Mouse (Mus musculus): ENCODE measurements at regions not wholly inside any gene's neighbourhood (a gene's known extent, or its start where the extent isn't known, plus 50 kb on each side); places are given as distances from the start of the nearest gene placed in this dataset.

DNA sequence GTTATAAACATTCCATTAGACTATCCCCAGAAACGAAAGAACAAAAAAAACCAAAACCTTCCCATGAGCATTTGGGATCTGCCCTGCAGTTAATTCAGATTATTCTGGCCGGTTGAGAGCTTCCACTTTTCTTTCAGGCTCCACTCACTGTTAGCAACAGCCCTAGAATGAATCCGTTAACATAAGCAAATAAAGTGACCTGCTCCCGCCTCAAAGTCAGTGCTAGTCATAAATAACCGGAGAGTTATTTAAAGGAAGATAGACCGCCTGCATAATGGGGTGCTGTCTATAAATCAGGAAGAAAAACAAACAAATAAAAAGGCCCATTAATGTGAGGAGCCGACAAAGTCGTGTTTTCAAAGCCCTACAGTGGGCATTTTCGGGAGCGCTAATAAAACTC, 103.3 kb downstream of the Tbx4 start:
- Histone ChIP-seq H3K27ac (ENCODE audit: low read length) (no peak overlapping the region), H3K4me3 (ENCODE audit: low read depth, low read length) (peak overlapping the region; percentile 17), H3K27me3 (ENCODE audit: control insufficient read depth, insufficient read depth, low read length) (no peaks in the 10 kb centered on the region), H3K9ac (replicated peaks; ENCODE audit: low read depth, low read length) (no peak overlapping the region), H3K36me3 (ENCODE audit: control insufficient read depth, insufficient read depth, low read length) (no peaks in the 10 kb centered on the region), H3K4me1 (ENCODE audit: control insufficient read depth, insufficient read depth, low read length) (peaks cover 3% of the 10 kb centered on the region), H3K9me3 (ENCODE audit: control insufficient read depth, low read depth, low read length) (no peaks in the 10 kb centered on the region), H3K4me2 (replicated peaks; ENCODE audit: low read depth, low read length) (peak overlapping the region; percentile 34)
- 4% methylated on average over 10 of the region's 10 CpGs for WGBS
- no peak for ATAC-seq (ENCODE audit: insufficient number of reproducible peaks, insufficient read depth, low FRiP score, low read depth)

DNA sequence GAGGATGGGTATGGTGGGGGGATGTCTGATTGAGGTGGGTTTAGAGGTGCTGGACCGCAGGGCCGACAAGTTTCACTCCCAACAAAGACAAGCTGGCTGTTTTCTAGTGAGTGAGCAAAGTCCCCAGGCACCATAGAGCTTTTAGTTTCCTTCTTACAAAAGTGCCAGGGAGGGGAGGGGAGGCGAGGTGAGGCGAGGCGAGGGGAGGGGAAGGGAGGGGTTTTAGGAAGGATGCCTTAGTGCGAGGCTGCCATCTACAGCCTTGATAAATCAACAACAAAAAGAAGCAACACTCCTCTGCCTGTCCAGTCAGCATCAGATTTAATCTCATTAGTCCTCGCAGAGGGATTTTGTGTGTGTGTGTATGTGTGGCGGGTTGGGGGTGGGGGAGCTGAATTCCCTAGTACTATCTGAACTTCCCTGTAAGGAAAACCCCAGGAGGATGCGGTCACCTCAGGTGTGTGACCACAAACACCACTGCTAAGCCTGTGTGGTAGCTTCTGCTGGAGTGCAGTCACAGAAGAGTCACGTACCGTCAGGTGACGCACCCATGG, 103.8 kb downstream of the Tbx4 start:
- Histone ChIP-seq H3K4me3 (ENCODE audit: low read depth, low read length) (peak overlapping the region; percentile 17), H3K9me3 (ENCODE audit: control insufficient read depth, low read depth, low read length) (no peaks in the 10 kb centered on the region), H3K36me3 (ENCODE audit: control insufficient read depth, insufficient read depth, low read length) (no peaks in the 10 kb centered on the region), H3K9ac (replicated peaks; ENCODE audit: low read depth, low read length) (no peak overlapping the region), H3K27ac (ENCODE audit: low read length) (no peak overlapping the region), H3K27me3 (ENCODE audit: control insufficient read depth, insufficient read depth, low read length) (no peaks in the 10 kb centered on the region), H3K4me2 (replicated peaks; ENCODE audit: low read depth, low read length) (peak overlapping the region; percentile 34), H3K4me1 (ENCODE audit: control insufficient read depth, insufficient read depth, low read length) (peaks cover 4% of the 10 kb centered on the region)
- no peak for ATAC-seq (ENCODE audit: insufficient number of reproducible peaks, insufficient read depth, low FRiP score, low read depth)
- 13% methylated on average over 12 of the region's 12 CpGs for WGBS

DNA sequence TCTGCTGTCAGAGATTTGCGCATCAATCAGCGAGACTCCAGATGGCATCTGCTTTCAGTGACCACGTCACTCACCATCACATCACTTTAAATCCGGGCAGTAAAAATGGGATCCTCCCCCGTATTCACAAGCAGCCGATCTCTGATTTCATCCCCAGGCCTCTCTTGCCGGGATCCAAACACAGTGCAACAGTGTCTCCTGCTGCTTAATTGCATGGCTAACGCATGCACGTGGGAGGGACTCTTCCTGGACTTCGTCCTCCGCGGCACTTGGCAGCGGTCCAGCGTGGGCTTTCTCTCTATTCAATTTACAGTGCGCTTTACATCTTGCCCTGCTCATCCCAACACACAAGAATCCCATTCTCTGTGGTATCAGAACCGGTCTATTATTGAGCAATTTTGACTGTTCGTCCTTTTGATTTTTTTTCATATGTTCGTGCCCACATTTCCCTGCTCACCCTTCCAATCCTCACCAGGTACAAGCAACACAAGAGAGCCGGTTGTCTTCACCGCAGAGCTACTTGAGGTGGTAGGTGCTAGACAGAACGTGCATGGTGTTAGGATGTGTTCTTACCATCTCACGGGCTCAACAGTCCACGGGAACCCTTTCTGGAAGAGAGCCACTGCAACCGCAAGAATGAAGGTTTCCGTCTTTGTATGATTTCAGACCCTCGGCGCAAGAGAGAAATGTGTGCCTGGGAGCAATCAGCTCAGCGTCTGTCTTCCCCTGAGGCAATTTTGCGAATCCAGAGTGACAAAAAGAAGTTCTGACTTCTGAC, 109.3 kb downstream of the Tbx4 start:
- Histone ChIP-seq H3K36me3 (ENCODE audit: control insufficient read depth, insufficient read depth, low read length) (no peaks in the 10 kb centered on the region), H3K9ac (replicated peaks; ENCODE audit: low read depth, low read length) (peak overlapping the region; percentile 10; the same call in 1 of the 2 replicates), H3K9me3 (ENCODE audit: control insufficient read depth, low read depth, low read length) (no peaks in the 10 kb centered on the region), H3K4me2 (replicated peaks; ENCODE audit: low read depth, low read length) (peak overlapping the region; percentile 47), H3K4me3 (ENCODE audit: low read depth, low read length) (peak overlapping the region; percentile 16), H3K4me1 (ENCODE audit: control insufficient read depth, insufficient read depth, low read length) (0 out of 2 replicates have a peak, but pooled peaks cover 8% of the 10 kb centered on the region), H3K27me3 (ENCODE audit: control insufficient read depth, insufficient read depth, low read length) (no peaks in the 10 kb centered on the region), H3K27ac (ENCODE audit: low read length) (no peak overlapping the region)
- ATAC-seq (ENCODE audit: insufficient number of reproducible peaks, insufficient read depth, low FRiP score, low read depth) = no peak
- 41% methylated on average over 29 of the region's 29 CpGs for whole genome bisulfite sequencing

DNA sequence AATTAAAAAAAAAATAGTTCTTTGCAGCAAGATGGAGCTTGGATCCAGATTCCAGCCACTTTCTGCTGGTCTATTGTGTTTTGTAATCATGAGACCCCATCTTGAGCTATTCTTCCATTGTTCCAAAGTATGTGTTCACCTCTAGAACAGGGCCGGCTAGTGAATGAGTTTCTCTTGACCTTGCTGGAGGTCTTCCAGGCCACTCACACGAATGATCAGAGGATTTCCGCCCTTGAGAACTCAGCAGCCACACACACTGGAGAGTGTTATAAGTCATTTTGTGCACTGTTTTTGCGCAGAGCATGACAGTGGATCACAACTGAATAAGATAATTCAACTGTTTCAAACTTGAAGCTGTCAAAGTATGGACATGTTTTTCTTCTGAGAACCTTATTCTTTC, 110.5 kb downstream of the Tbx4 start:
- no peaks in the 10 kb centered on the region for H3K27me3 ChIP-seq (ENCODE audit: control insufficient read depth, insufficient read depth, low read length)
- no peak overlapping the region for H3K4me2 ChIP-seq (replicated peaks; ENCODE audit: low read depth, low read length)
- ATAC-seq (ENCODE audit: insufficient number of reproducible peaks, insufficient read depth, low FRiP score, low read depth) = no peak
- H3K4me1 ChIP-seq (ENCODE audit: control insufficient read depth, insufficient read depth, low read length) = 0 out of 2 replicates have a peak, but pooled peaks cover 8% of the 10 kb centered on the region
- 73% methylated on average over 4 of the region's 4 CpGs for WGBS
- no peak overlapping the region for H3K4me3 ChIP-seq (ENCODE audit: low read depth, low read length)
- H3K36me3 ChIP-seq (ENCODE audit: control insufficient read depth, insufficient read depth, low read length) = no peaks in the 10 kb centered on the region
- no peaks in the 10 kb centered on the region for H3K9me3 ChIP-seq (ENCODE audit: control insufficient read depth, low read depth, low read length)
- H3K9ac ChIP-seq (replicated peaks; ENCODE audit: low read depth, low read length) = no peak overlapping the region
- H3K27ac ChIP-seq (ENCODE audit: low read length) = no peak overlapping the region

DNA sequence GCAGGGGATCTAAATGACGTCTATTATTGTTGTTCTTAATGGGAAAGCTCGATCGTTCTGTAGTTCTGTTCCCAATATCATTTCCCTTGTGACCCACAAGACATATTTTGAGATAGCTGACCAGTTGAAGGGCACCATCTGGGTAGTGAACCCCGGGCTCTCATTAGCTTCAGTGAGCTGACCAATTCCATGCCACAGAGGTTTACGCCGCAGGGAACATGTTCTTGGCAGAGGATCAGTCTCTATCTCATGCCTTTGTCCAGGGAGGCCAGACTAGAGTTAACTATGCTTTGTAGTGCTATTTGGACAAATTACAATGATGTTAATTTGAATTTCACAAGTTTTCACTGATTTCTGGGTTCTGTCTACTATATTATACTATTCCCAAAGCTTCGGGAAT, 117.1 kb downstream of the Tbx4 start:
- WGBS = 74% methylated on average over 7 of the region's 7 CpGs
- Histone ChIP-seq H3K27me3 (ENCODE audit: control insufficient read depth, insufficient read depth, low read length) (no peaks in the 10 kb centered on the region), H3K9me3 (ENCODE audit: control insufficient read depth, low read depth, low read length) (no peaks in the 10 kb centered on the region), H3K9ac (replicated peaks; ENCODE audit: low read depth, low read length) (no peak overlapping the region), H3K4me3 (ENCODE audit: low read depth, low read length) (no peak overlapping the region), H3K27ac (ENCODE audit: low read length) (no peak overlapping the region), H3K4me2 (replicated peaks; ENCODE audit: low read depth, low read length) (no peak overlapping the region), H3K36me3 (ENCODE audit: control insufficient read depth, insufficient read depth, low read length) (no peaks in the 10 kb centered on the region), H3K4me1 (ENCODE audit: control insufficient read depth, insufficient read depth, low read length) (no peaks in the 10 kb centered on the region)
- ATAC-seq (ENCODE audit: insufficient number of reproducible peaks, insufficient read depth, low FRiP score, low read depth) = no peak

DNA sequence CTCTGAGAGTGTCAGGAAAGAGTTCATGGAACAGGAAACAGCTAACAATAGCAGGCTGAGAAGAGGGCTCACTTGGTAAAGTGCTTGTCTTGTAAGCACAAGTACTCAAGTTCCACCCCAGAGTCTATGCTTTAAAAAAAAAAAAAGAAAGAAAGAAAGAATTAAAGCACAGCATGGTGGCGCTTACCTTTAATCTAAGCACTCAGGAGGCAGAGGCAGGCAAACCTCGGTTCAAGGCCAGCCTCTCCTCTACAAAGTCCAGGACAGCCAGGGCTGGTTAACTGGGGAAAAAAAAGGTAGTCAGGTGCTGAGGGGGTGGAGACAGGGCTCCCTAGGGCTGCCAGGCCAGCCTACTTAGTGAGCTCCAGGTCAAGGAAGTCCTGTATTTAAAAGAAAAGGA, 119.1 kb downstream of the Tbx4 start:
- no peaks in the 10 kb centered on the region for H3K9me3 ChIP-seq (ENCODE audit: control insufficient read depth, low read depth, low read length)
- no peaks in the 10 kb centered on the region for H3K27me3 ChIP-seq (ENCODE audit: control insufficient read depth, insufficient read depth, low read length)
- no peak for ATAC-seq (ENCODE audit: insufficient number of reproducible peaks, insufficient read depth, low FRiP score, low read depth)
- no peak overlapping the region for H3K27ac ChIP-seq (ENCODE audit: low read length)
- H3K36me3 ChIP-seq (ENCODE audit: control insufficient read depth, insufficient read depth, low read length) = no peaks in the 10 kb centered on the region
- WGBS = 91% methylated on average over 2 of the region's 2 CpGs
- H3K4me3 ChIP-seq (ENCODE audit: low read depth, low read length) = no peak overlapping the region
- H3K9ac ChIP-seq (replicated peaks; ENCODE audit: low read depth, low read length) = no peak overlapping the region
- no peaks in the 10 kb centered on the region for H3K4me1 ChIP-seq (ENCODE audit: control insufficient read depth, insufficient read depth, low read length)
- no peak overlapping the region for H3K4me2 ChIP-seq (replicated peaks; ENCODE audit: low read depth, low read length)

DNA sequence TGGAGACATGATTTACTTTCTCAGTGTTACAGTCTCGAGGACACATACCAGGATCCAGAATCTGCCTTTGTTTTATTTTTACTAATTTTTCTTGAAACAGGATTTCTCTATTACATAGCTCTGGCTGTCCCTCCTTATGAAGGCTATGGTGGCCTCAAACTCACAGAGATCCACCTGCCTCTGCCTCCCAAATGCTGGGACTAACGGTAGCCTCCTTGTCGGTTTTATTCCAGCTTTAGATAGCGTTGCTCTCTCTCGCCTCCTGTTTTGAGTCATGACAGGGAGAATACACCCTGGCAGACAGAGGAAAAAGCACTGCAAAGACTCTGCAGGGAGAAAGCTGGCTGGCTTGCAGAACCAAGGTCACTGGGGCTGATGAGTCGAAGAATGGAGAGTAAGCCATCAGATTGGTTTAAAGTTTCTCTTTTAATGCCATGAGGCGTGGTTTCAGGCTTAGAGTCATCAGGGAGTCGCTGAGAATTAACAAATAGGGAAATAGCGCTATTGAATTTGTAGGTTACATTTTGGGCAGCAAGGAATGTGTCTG, 119.8 kb downstream of the Tbx4 start:
- Histone ChIP-seq H3K4me1 (ENCODE audit: control insufficient read depth, insufficient read depth, low read length) (no peaks in the 10 kb centered on the region), H3K27ac (ENCODE audit: low read length) (no peak overlapping the region), H3K36me3 (ENCODE audit: control insufficient read depth, insufficient read depth, low read length) (no peaks in the 10 kb centered on the region), H3K27me3 (ENCODE audit: control insufficient read depth, insufficient read depth, low read length) (no peaks in the 10 kb centered on the region), H3K9me3 (ENCODE audit: control insufficient read depth, low read depth, low read length) (no peaks in the 10 kb centered on the region), H3K4me2 (replicated peaks; ENCODE audit: low read depth, low read length) (no peak overlapping the region), H3K4me3 (ENCODE audit: low read depth, low read length) (no peak overlapping the region), H3K9ac (replicated peaks; ENCODE audit: low read depth, low read length) (no peak overlapping the region)
- ATAC-seq (ENCODE audit: insufficient number of reproducible peaks, insufficient read depth, low FRiP score, low read depth) = no peak
- 84% methylated on average over 9 of the region's 9 CpGs for WGBS

DNA sequence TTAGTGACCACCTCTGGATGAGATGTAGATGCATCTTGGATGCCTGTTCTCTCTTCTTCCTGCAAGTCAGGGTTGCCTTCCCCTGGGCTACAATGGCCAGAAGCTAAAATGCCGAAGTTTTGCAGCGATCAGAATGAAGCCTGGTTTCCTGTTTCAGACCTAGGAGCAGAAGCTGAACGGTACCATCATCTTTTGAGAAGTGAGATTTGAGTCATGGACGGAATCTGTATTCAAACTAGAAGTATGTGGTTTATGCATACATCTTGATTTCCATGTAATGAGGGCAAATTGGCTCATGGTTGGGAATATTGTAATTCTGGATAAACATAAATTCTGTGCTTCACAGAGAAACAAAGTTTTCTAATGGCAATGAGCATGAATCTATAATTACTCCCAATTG, 120.6 kb downstream of the Tbx4 start:
- no peak overlapping the region for H3K27ac ChIP-seq (ENCODE audit: low read length)
- ATAC-seq (ENCODE audit: insufficient number of reproducible peaks, insufficient read depth, low FRiP score, low read depth) = no peak
- H3K4me3 ChIP-seq (ENCODE audit: low read depth, low read length) = no peak overlapping the region
- 81% methylated on average over 4 of the region's 4 CpGs for WGBS
- H3K27me3 ChIP-seq (ENCODE audit: control insufficient read depth, insufficient read depth, low read length) = no peaks in the 10 kb centered on the region
- H3K4me2 ChIP-seq (replicated peaks; ENCODE audit: low read depth, low read length) = no peak overlapping the region
- H3K9ac ChIP-seq (replicated peaks; ENCODE audit: low read depth, low read length) = no peak overlapping the region
- H3K36me3 ChIP-seq (ENCODE audit: control insufficient read depth, insufficient read depth, low read length) = no peaks in the 10 kb centered on the region
- no peaks in the 10 kb centered on the region for H3K9me3 ChIP-seq (ENCODE audit: control insufficient read depth, low read depth, low read length)
- no peaks in the 10 kb centered on the region for H3K4me1 ChIP-seq (ENCODE audit: control insufficient read depth, insufficient read depth, low read length)

All from stomach, embryonic 14.5 days (tissue).